Mouse (Mus musculus) thymus, postnatal 36 days (tissue): ENCODE measurements around the gene Fgf23.

ENCODE experiments used
- DNase-seq, 2 experiments: peaks; one replicate each; pipeline ENCODE4 v3.0.0; 2022; ENCODE audit warnings: mixed read lengths in 2 of 2

Gene Fgf23

GRCm38 (mm10) chr6:127114753-127115456, 42.2 kb downstream of the Fgf23 start:
- DNase-seq, result no peak

GRCm38 (mm10) chr6:127122221-127122806, 49.6 kb downstream of the Fgf23 start:
- no peak for DNase-seq

- DNase-seq, result no peak
Measured at GRCm38 (mm10) chr6:127122996-127123395, 50.3 kb downstream of the Fgf23 start.

- DNase-seq, result no peak
Measured at GRCm38 (mm10) chr6:127123506-127123905, 50.8 kb downstream of the Fgf23 start.

- no peak for DNase-seq
Measured at GRCm38 (mm10) chr6:127129659-127130058, 57.0 kb downstream of the Fgf23 start.

- DNase-seq, result no peak
Measured at GRCm38 (mm10) chr6:127130377-127130776, 57.7 kb downstream of the Fgf23 start.
